Comparison of ENCODE assay signal across 9 mouse cellular contexts in genomic region chr3:144164665-144165385, GRCm38 (mm10). TPM values are rescaled to one million over a fixed set of nuclear protein-coding genes. Genes with fewer than 3 reads are reported as not detected.
DNase-seq lines count a peak whose midpoint lies in the region; ATAC-seq and TF ChIP-seq lines count a peak whose summit lies in the region.
"Had no signal": no experiment of that assay in that cellular context is flagged by ENCODE, and none has a peak within 500 bp of the region (broad histone marks: within the 10 kb centered on the region; RNA-seq: fewer than 3 reads in every experiment).

No protein-coding gene starts in this region.

- no peak overlapping the region for H3K4me2 ChIP-seq in hindbrain, embryonic 14.5 days (replicated peaks)
- no peak overlapping the region for H3K4me2 ChIP-seq in hindbrain, embryonic 13.5 days
- H3K4me2 ChIP-seq in forebrain, embryonic 11.5 days (ENCODE audit: low read depth, low read length, severe bottlenecking), result no peak overlapping the region

- H3K9me3 ChIP-seq in hindbrain, embryonic 14.5 days (ENCODE audit: control insufficient read depth, low read length), result no peaks in the 10 kb centered on the region
- no peaks in the 10 kb centered on the region for H3K9me3 ChIP-seq in hindbrain, embryonic 13.5 days
- no peaks in the 10 kb centered on the region for H3K9me3 ChIP-seq in forebrain, embryonic 11.5 days (ENCODE audit: control insufficient read depth, low read length)

- no peak overlapping the region for H3K9ac ChIP-seq in hindbrain, embryonic 14.5 days
- H3K9ac ChIP-seq in hindbrain, embryonic 13.5 days, result no peak overlapping the region
- H3K9ac ChIP-seq in forebrain, embryonic 11.5 days (ENCODE audit: low read length), result no peak overlapping the region

- no peak overlapping the region for H3K27ac ChIP-seq in hindbrain, embryonic 14.5 days
- no peak overlapping the region for H3K27ac ChIP-seq in hindbrain, embryonic 13.5 days
- no peak overlapping the region for H3K27ac ChIP-seq in forebrain, embryonic 11.5 days (ENCODE audit: low read depth, low read length)
- peak overlapping the region; percentile 66 for H3K27ac ChIP-seq in testis, adult 2 months (ENCODE audit: control insufficient read depth, insufficient read depth, low read depth, low read length)

- TF ChIP-seq POLR2A in testis, adult 2 months (IDR thresholded peaks at IDR 0.05; ENCODE audit: control insufficient read depth, low read depth, low read length), result no peak

- H3K4me3 ChIP-seq in hindbrain, embryonic 14.5 days (replicated peaks; ENCODE audit: low read length), result no peak overlapping the region
- no peak overlapping the region for H3K4me3 ChIP-seq in hindbrain, embryonic 13.5 days
- no peak overlapping the region for H3K4me3 ChIP-seq in forebrain, embryonic 11.5 days (ENCODE audit: low read depth, low read length)
- H3K4me3 ChIP-seq in testis, adult 2 months (ENCODE audit: control insufficient read depth, low read depth, low read length), result peak overlapping the region; percentile 11

- 0 out of 2 replicates have a peak, but pooled peaks have one; percentile 51 for ATAC-seq in hindbrain, embryonic 14.5 days (ENCODE audit: low FRiP score)
- no peak for ATAC-seq in hindbrain, embryonic 13.5 days (ENCODE audit: low FRiP score)
- ATAC-seq in forebrain, embryonic 11.5 days (replicated peaks; ENCODE audit: low FRiP score), result peak; percentile 45; the same call in 1 of the 2 replicates

- H3K36me3 ChIP-seq in hindbrain, embryonic 14.5 days (replicated peaks; ENCODE audit: control insufficient read depth, insufficient read depth), result no peaks in the 10 kb centered on the region
- H3K36me3 ChIP-seq in hindbrain, embryonic 13.5 days, result no peaks in the 10 kb centered on the region
- no peaks in the 10 kb centered on the region for H3K36me3 ChIP-seq in forebrain, embryonic 11.5 days (ENCODE audit: control insufficient read depth, insufficient read depth, low read length)
- no peaks in the 10 kb centered on the region for H3K36me3 ChIP-seq in testis, adult 2 months (ENCODE audit: control insufficient read depth, insufficient read depth, low read length)

- WGBS in hindbrain, embryonic 14.5 days, result 71% methylated on average over 9 of the region's 9 CpGs
- WGBS in hindbrain, embryonic 13.5 days, result 69% methylated on average over 9 of the region's 9 CpGs
- WGBS in forebrain, embryonic 11.5 days, result 44% methylated on average over 9 of the region's 9 CpGs

- no peak for TF ChIP-seq CTCF in testis, adult 2 months (IDR thresholded peaks at IDR 0.05; ENCODE audit: control insufficient read depth, insufficient read depth, insufficient replicate concordance, low read depth, low read length)

- no peak for DNase-seq in hindbrain, embryonic 14.5 days (ENCODE audit: low spot score)
- no peak for DNase-seq in forebrain, embryonic 11.5 days (ENCODE audit: low spot score)
- peak; percentile 69 for DNase-seq in kidney, postnatal 10 days
- no peak for DNase-seq in cerebellum, postnatal 25 days
- DNase-seq in right cerebral cortex, postnatal 10 days (ENCODE audit: low spot score in 2 of 2), result no peak
- no peak for DNase-seq in layer of hippocampus, adult 18-20 months (ENCODE audit: low spot score in 2 of 2)
- DNase-seq: cerebellum, postnatal 36 days had no signal

- no peaks in the 10 kb centered on the region for H3K27me3 ChIP-seq in hindbrain, embryonic 14.5 days (ENCODE audit: control insufficient read depth, insufficient read depth, low read length)
- H3K27me3 ChIP-seq in hindbrain, embryonic 13.5 days, result no peaks in the 10 kb centered on the region
- H3K27me3 ChIP-seq in forebrain, embryonic 11.5 days (ENCODE audit: control insufficient read depth, insufficient read depth, low read length), result peaks cover 9% of the 10 kb centered on the region; the same call in 1 of the 2 replicates
- no peaks in the 10 kb centered on the region for H3K27me3 ChIP-seq in testis, adult 2 months (ENCODE audit: control insufficient read depth, insufficient read depth, low read length)

- H3K4me1 ChIP-seq in hindbrain, embryonic 14.5 days (replicated peaks; ENCODE audit: control insufficient read depth, insufficient read depth, low read length), result no peaks in the 10 kb centered on the region
- H3K4me1 ChIP-seq in hindbrain, embryonic 13.5 days (replicated peaks), result no peaks in the 10 kb centered on the region
- H3K4me1 ChIP-seq in forebrain, embryonic 11.5 days (replicated peaks; ENCODE audit: control insufficient read depth, insufficient read depth, low read length), result no peaks in the 10 kb centered on the region; the same call in 1 of the 2 replicates
- peaks cover 8% of the 10 kb centered on the region for H3K4me1 ChIP-seq in testis, adult 2 months (ENCODE audit: control insufficient read depth, insufficient read depth, low read length)

RNA-seq across cellular contexts. Expression of gene Lmo4, which starts 40.2 kb away (rescaled TPM):
- polyA plus RNA-seq in hindbrain, embryonic 14.5 days (2014; fragmentation: Nextera tagmentation; extraction: Ambion mirVana), result 108 and 114 TPM in 2 replicates
- 99.1 and 107 TPM in 2 replicates for polyA plus RNA-seq in hindbrain, embryonic 13.5 days (2015; fragmentation: Nextera tagmentation; extraction: Ambion mirVana)
- polyA plus RNA-seq in forebrain, embryonic 11.5 days (2014; fragmentation: Nextera tagmentation; extraction: Ambion mirVana), result 50.4 and 52.8 TPM in 2 replicates
- 10.3 and 12.4 TPM in 2 replicates for polyA plus RNA-seq in testis, adult 2 months (2012; rRNA removed)
- total RNA-seq in layer of hippocampus, adult 18-20 months (2021), result 100 to 1,000 TPM; 224 to 225 TPM
